Mouse (Mus musculus) right cerebral cortex, postnatal 10 days (tissue): ENCODE measurements at regions not wholly inside any gene's neighbourhood (a gene's known extent, or its start where the extent isn't known, plus 50 kb on each side); places are given as distances from the start of the nearest gene placed in this dataset.

ENCODE experiments used
- DNase-seq, 2 experiments: peaks; one replicate each; pipeline ENCODE4 v3.0.0; 2021; ENCODE audit warnings: low spot score in 2 of 2

DNA sequence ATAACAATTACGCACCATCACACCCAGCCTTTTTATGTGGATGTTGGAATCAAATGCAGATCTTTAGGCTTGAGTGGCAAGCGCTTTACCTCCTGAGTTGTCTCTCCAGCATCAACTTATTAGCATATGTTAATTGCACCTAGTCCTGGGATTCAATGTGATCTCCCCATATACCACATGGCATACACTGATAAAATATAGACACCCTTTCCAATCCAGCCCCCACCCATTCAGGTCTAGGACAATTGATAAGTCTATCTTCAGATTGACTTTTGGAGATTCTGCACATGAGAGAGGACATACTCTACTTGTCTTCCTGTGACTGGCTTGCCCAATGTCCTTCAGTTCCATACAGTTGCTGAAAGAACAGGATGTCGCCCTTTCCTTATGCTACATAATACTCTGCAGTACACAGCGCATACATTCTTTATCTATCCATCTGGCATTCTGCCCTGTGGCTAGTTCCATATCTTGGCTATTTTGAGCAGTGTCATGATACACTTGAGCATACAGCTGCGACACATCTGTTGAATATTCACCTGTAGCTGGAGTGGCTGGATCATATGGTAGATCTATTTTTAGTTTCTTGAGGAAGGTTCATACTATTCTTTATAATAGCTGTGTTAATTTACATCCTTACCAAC lies 120.3 kb downstream of the Gsdmc2 start:
- DNase-seq: no peak

DNA sequence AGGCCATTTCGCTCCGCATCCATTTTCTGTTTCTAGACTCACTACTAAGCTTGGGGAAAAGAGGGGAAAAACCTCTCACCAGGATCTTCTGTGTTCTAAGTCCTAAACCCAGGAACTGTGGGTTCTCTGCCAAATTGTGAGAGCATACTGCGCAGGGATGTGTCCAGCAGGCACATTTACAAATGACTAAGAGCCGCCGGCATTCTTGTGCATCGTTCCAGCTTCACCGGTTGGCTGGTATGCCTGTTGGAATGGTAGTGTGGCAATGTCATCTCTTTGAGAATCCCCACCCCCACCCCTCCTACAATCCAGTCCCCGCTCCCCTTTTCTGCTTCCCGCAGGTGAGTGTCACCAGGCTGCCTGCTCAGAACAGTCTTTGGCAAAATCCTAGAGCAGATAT lies 122.0 kb downstream of the Gsdmc2 start:
- DNase-seq: no peak

GRCm38 (mm10) chr15:63721669-63722357 lies 123.2 kb downstream of the Gsdmc2 start:
- DNase-seq: peak; percentile 26 to 37

- DNase-seq: no peak
These were observed 127.2 kb downstream of the Gsdmc2 start for GRCm38 (mm10) chr15:63717812-63718211.

DNA sequence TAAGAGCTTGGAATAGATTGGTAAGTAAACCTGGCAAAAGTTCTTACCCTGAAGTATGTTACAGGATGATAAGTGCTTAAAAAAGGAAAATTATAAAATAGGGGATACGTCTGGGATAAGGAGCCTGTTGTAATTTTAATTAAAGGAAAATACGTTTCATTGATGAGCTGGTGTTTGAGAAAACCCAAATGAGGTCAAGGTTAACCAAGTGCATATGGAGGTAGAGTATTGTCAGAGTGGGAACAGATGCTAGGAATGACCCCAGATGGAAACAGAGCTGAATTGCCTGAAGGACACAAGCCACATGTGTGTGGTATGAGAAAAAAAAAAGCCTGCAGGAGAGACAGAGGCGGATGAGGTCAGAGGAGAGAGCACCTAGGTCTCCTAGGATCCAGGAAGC lies 131.3 kb downstream of the Gsdmc2 start:
- no peak for DNase-seq

- no peak for DNase-seq
These were observed 134.6 kb downstream of the Gsdmc2 start for GRCm38 (mm10) chr15:63710381-63710780.

GRCm38 (mm10) chr15:63709270-63709933 lies 135.6 kb downstream of the Gsdmc2 start:
- no peak for DNase-seq

GRCm38 (mm10) chr15:63704636-63705035 lies 140.3 kb downstream of the Gsdmc2 start:
- DNase-seq: no peak

DNA sequence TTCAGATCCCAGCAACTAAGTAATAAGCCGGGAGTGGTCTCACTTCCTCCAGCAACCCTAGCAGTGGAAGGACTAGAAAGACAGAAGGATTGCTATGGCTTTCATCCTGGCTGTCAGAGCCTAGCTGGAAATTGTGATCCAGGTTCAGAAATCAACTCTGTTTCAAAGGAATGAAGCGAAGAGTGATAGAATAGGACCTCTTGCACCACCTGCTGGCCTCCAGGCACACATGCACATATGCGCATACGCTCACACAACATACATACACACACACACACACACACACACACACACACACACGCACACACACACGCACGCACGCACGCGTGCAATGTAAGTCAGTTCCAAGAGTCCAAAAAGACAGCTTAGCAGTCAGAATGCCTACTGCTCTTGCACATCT lies 147.1 kb downstream of the Gsdmc2 start:
- no peak for DNase-seq

DNA sequence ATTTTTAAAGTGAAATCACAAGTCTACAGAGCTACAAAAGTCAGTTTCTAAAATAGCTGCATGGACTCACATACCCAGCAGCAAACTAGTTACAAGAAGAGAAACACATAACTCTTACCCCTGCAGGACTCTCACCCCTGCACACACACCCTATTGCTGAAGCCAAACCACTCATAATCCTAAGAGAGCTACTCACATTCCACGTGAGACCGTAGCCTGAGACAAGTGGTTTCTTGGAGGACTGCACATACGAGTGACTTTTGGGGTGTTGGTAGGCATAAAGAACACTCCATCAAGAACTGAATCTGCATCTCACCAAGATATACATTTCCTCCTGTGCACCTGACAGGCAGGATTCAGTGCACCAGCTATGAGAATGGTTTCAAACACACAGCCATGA lies 150.8 kb downstream of the Gsdmc2 start:
- no peak for DNase-seq

- DNase-seq: no peak
These were observed 151.4 kb downstream of the Gsdmc2 start for GRCm38 (mm10) chr15:63693561-63693960.

DNA sequence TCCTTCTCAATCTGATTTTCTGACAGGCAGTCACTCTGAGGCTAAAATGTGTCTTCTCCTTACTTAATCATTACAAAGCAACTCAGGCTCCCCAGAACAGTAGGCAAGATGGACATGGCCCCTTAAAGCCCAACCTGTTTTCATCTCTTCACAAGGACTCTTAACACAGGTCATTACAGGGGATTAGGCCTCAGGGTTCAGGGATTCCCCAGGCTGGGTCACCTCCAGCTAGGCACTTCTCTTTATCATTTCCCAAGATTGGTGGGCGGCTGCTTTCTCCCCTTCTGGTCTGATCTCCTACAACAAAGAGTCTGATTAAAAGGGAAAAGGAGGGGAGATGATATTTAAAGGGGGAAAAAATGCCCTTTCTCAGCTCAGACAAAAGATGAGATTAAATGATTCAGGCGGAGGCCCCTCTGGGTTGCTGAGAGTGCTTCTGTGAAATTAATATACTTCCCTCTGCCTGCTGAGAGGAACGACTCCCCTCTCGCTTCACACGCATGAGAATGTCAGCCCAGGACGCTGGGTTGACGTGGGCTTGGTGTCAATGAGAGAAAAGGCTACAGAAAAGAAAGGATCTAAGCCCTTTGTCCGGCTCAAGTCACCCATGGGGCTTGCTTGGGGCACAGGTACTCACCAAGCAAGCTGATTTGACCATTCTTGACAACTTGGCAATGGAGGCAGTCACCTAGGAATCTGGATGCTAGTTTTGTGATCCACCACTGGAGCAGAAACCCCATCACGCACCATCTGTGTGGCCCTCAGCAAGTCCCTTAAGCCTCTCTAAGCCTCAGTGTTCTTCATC lies 152.3 kb downstream of the Gsdmc2 start:
- DNase-seq: no peak

- no peak for DNase-seq
These were observed 155.0 kb downstream of the Gsdmc2 start for GRCm38 (mm10) chr15:63689788-63690575.

DNA sequence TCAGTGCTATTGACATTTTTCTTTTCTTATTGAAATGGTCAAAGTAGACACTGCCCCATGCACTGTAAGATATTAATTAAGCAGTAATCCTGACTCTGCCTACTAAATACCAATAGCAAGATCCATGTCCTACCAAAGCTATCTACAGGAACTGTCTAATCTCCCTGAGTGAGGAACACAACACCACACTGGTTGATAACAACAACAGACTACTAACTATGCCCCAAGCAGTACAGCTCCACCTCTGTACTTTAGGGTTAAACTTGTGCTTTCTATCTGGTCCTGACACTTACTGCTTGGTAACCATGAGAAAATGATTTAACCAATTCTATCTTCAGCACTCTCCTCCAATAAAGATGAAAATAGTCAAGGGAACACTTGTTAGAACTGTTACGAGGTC lies 157.1 kb downstream of the Gsdmc2 start:
- DNase-seq: no peak

DNA sequence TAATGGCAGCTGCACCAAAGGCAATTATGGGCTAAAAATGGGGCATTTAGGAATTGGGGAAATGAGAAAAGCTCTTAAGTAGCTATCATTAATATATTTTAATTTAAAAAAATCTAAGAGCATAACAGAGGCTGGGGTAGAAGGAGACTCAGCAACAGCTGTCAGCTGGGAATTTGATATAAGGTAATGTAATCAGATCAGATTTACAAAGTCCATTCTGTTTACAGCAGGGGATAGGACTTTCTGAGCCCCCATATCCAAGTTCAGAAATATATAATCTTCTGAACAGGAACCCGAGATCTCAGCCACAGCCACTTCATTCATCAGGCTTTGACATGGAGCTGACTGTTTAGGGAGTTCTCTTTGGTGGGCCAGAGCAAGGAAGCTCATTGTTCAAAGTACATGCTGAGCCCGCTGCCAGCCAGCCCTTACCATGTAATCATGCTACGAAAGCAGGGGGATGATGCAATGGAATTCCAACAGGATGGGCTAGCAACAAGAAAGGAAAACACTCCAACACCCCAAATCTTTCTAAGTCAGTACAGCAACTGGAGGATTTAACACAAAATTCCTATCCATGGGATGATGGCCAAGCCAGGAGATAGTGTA lies 157.9 kb downstream of the Gsdmc2 start:
- DNase-seq: no peak

GRCm38 (mm10) chr15:63679984-63680925 lies 164.7 kb downstream of the Gsdmc2 start:
- DNase-seq: peak; percentile 46 to 53

DNA sequence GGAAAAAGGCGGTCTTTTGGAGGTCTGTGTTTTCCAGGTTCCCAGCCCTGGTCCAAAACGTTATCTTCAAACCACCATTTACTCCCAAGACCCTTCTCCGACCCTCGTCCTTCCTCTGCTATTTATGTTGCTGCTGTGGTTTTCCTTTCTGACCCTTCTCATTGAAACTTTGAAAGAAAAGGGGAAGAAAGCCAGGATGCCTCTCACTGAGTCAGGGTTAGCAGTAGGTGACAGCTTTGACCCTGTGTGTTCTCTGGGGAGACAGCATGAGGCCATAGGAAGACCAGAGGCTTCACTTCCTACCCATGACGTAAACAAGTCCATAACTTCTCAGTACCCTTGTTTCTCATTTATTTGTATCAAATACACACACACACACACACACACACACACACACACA lies 166.1 kb downstream of the Gsdmc2 start:
- no peak for DNase-seq

GRCm38 (mm10) chr15:63675491-63676036 lies 169.4 kb downstream of the Gsdmc2 start:
- DNase-seq: peak; percentile 31 to 35

DNA sequence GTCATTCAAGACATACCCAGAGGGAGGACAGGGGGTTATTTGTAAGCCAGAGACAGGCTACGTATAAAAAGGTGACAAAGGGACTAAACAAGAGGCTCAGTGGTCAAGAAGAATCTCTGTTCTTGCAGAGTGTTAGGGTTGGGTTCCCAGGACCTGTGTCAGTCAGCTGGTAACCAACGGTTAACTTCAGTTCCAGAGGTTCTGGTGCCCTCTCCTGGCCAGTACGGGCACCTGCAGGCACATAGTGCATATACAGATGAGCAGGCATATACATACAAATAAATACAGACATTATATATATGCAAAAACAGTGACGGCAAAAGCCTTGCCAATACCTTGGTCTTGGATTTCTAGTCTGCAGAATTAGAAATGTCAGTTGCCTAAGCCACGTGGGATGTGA lies 170.6 kb downstream of the Gsdmc2 start:
- DNase-seq: no peak

DNA sequence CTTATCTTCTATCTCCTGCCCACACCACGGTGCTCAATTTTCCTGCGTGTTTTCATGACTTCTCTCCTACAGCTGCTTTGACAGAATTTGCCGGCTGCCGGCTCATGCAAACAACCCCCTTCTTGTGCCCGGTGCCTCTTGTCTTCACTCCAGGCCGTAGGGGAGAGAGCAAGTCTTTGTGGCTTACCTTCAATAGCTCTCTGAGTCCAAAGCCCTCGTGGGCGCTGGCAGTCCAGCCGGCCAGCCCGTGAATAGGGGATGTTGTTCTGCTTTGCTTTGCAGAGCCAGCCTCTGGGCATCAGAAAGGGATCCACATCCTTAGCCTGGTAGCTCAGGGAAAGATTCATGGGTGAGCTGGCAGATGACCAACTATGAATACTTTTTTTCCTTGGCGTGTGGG lies 173.9 kb downstream of the Gsdmc2 start:
- DNase-seq: peak; percentile 77 to 84
